Mouse (Mus musculus) lung, embryonic 14.5 days (tissue): ENCODE measurements around the gene Fgfr2. TPM values are rescaled to one million over a fixed set of nuclear protein-coding genes. Genes with fewer than 3 reads are reported as not detected.

Experiments used
- ATAC-seq: fragments of 200-750 bp; cut with Nextera tagmentation; 2 replicates; pipeline ENCODE4 v1.8.0; 2017; ENCODE audit warnings: mild to moderate bottlenecking, moderate TSS enrichment, moderate library complexity; ENCODE audit not compliant: insufficient read depth
- DNase-seq: peaks from one replicate; pipeline ENCODE4 v3.0.0-alpha.2; 2015
- H3K27ac ChIP-seq: fragments of 300-500 bp; sonication (generic); 2 replicates; pipeline ENCODE4 v1.5.1; 2014; ENCODE audit warnings: low read depth, mild to moderate bottlenecking, moderate library complexity
- H3K27me3 ChIP-seq: fragments of 300-500 bp; sonication (generic); 2 replicates; pipeline ENCODE4 v1.6.1; 2014; ENCODE audit warnings: low read length, control low read depth; ENCODE audit not compliant: insufficient read depth
- H3K36me3 ChIP-seq: fragments of 300-500 bp; sonication (generic); 2 replicates; pipeline ENCODE4 v1.6.1; 2014; ENCODE audit warnings: control low read depth; ENCODE audit not compliant: insufficient read depth
- H3K4me1 ChIP-seq: fragments of 300-500 bp; sonication (generic); 2 replicates; pipeline ENCODE4 v1.6.1; 2014; ENCODE audit warnings: antibody characterized with exemption, control low read depth; ENCODE audit not compliant: insufficient read depth
- H3K4me2 ChIP-seq: fragments of 300-500 bp; sonication (generic); 2 replicates; pipeline ENCODE4 v1.6.1; 2014; ENCODE audit warnings: mild to moderate bottlenecking
- H3K4me3 ChIP-seq: fragments of 300-500 bp; sonication (generic); 2 replicates; pipeline ENCODE4 v1.5.1; 2014; ENCODE audit warnings: low read depth, low read length
- H3K9ac ChIP-seq: fragments of 300-500 bp; sonication (generic); 2 replicates; pipeline ENCODE4 v1.6.1; 2014
- H3K9me3 ChIP-seq: fragments of 300-500 bp; sonication (generic); 2 replicates; pipeline ENCODE4 v1.6.1; 2016; ENCODE audit warnings: low read depth, low read length, control low read depth
- CTCF ChIP-seq: IDR thresholded peaks from 2 replicates; pipeline ENCODE4 v1.5.1; 2016; ENCODE audit warnings: antibody characterized with exemption, low read depth
- WGBS: fragments of 180-500 bp; shearing (Covaris S2); extraction: QIAGEN DNeasy Blood & Tissue Kit; methylation state at CpG from one replicate; pipeline ENCODE4 v1.1.7; 2014; 5-methylcytosine and 5-hydroxymethylcytosine counted together
- polyA plus RNA-seq: library from polyadenylated mRNA; unstranded; fragments of >200 nt; fragmentation: Nextera tagmentation; extraction: Ambion mirVana; gene quantifications from 2 replicates; pipeline ENCODE4 v1.2.1, GENCODE M21; 2014

Gene Fgfr2
- polyA plus RNA-seq, 1 experiment from 2014 or later: 179 TPM

DNA sequence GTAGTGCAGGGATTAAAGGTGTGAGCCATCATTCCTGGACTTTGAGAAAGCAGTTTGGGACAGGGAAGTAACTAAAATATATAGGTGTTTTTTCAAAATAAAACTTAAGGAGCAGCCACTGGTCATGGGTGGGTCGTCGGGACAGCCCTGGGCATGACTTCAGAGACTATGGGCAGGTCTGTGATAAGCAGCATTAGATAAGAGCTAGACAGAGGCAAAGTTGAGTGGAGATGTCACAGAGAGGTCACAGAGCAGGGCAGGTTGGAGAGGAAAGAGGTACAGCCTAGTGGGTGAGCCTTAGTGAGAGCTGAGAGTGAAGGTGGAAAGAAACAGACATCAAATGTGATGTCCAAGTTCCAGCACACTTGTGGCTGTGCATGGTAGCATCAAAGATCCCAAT is 2086.1 kb downstream of the Fgfr2 start:
- no peak for DNase-seq
- WGBS: 32% methylated on average over 2 of the region's 2 CpGs
- no peaks in the 10 kb centered on the region for H3K9me3 ChIP-seq
- ATAC-seq: no peak
- no peak overlapping the region for H3K4me3 ChIP-seq
- H3K4me1 ChIP-seq: no peaks in the 10 kb centered on the region
- no peak for TF ChIP-seq CTCF
- H3K4me2 ChIP-seq: no peak overlapping the region
- H3K36me3 ChIP-seq: no peaks in the 10 kb centered on the region
- H3K9ac ChIP-seq: no peak overlapping the region
- H3K27ac ChIP-seq: no peak overlapping the region
- no peaks in the 10 kb centered on the region for H3K27me3 ChIP-seq

DNA sequence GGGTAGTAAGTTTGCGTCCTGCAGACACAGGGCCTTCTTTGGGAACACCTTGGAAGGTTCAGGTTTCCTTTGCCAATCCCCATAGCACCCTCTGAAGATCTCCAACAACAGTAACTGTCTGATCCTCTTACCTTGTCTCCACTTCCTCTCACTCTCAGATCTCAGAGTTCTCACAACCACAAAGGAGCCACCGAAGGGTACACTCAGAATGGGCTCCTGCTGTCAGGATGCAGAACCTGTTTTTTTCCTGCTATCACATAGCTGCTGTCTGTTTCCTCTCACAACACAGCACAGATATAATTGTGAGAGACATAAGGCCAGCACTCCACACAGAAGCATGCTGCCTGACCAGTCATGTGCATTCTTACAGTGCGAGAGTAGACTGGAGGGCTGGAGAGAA is 2086.8 kb downstream of the Fgfr2 start:
- Histone ChIP-seq H3K27me3 (no peaks in the 10 kb centered on the region), H3K9ac (no peak overlapping the region), H3K4me3 (no peak overlapping the region), H3K4me1 (no peaks in the 10 kb centered on the region), H3K4me2 (no peak overlapping the region), H3K27ac (no peak overlapping the region), H3K36me3 (no peaks in the 10 kb centered on the region), H3K9me3 (no peaks in the 10 kb centered on the region)
- ATAC-seq (no peak), DNase-seq (no peak)
- TF ChIP-seq CTCF: no peak
- WGBS: 79% methylated on average over 3 of the region's 3 CpGs

DNA sequence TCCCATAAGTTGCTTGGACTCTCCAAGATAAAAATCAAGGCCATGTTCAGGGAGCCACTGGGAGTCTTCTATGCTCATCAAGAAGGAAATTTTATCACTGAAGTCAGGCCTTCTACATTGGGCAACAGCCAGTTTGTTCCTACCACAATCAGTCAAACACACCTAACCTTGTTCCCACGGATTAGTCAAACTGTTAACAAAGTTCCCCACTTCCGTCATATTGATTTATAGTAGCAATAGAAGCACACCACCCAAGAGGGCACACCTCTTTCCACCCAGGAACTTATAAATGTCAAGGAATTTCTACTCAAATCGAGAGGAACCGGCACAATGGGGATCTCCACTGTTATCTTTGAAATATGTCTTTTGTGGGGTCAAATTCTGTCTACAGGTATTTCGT is 2091.4 kb downstream of the Fgfr2 start, which contains the start of gene Dmbt1:
Gene Dmbt1, plus strand, starts transcription at position 299 of the 400 bp plus-strand sequence.
- Histone ChIP-seq H3K4me2 (no peak within 1 kb of the TSS), H3K27me3 (no peaks in the 10 kb centered on the region), H3K36me3 (no peaks in the 10 kb centered on the region), H3K4me3 (no peak within 1 kb of the TSS), H3K9me3 (no peaks in the 10 kb centered on the region), H3K9ac (no peak within 1 kb of the TSS), H3K27ac (no peak within 1 kb of the TSS), H3K4me1 (no peaks in the 10 kb centered on the region)
- TF ChIP-seq CTCF: no peak
- 60% methylated on average over 5 of the region's 5 CpGs for WGBS
- no peak for DNase-seq
- no peak for ATAC-seq

DNA sequence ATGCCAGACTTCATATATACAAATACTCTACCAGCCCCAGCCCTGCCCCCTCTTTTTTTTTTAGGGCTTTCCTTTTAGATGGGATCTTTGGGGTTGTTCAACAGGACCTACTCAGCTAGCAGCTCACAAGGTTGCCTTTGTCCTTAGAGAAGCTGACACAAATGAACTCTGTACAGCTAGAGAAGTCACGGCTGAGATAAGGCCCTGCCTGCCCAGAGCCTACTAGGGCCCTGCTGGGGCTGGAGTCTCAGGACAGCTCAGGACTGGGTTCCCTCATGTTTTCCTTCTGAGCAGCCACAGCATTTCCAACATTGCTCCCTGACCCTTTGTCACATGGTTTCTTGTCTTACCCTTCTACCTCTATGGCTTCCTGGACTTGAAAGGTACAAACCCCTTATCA is 2095.6 kb downstream of the Fgfr2 start:
- no peak for TF ChIP-seq CTCF
- Histone ChIP-seq H3K4me3 (no peak overlapping the region), H3K4me2 (no peak overlapping the region), H3K9me3 (no peaks in the 10 kb centered on the region), H3K27me3 (no peaks in the 10 kb centered on the region), H3K9ac (no peak overlapping the region), H3K4me1 (no peaks in the 10 kb centered on the region), H3K36me3 (no peaks in the 10 kb centered on the region), H3K27ac (no peak overlapping the region)
- WGBS: 59% methylated on average over 1 of the region's 1 CpGs
- ATAC-seq: no peak
- DNase-seq: no peak

DNA sequence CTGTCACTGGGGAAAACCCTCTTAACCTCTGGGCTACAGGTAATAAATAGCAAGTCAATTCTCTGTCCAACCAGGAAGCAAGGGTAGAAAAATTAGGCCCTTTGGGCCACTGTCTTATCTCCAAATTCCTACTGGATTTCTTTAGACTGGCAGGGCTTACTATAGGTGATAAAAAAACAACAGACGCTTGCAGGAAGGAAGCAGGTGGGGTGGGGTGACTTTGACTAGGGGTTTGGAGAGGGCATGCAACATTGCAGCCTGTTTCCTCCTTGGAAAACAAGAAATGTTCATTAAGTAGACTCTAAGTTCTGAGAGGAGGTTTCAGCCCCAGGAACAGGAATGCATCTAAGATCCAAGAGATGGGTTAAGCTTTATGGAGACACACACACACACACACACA is 2098.3 kb downstream of the Fgfr2 start:
- no peak overlapping the region for H3K4me2 ChIP-seq
- no peak for ATAC-seq
- H3K27ac ChIP-seq: no peak overlapping the region
- no peaks in the 10 kb centered on the region for H3K9me3 ChIP-seq
- H3K9ac ChIP-seq: no peak overlapping the region
- H3K27me3 ChIP-seq: no peaks in the 10 kb centered on the region
- no peak overlapping the region for H3K4me3 ChIP-seq
- no peak for DNase-seq
- H3K36me3 ChIP-seq: no peaks in the 10 kb centered on the region
- H3K4me1 ChIP-seq: no peaks in the 10 kb centered on the region
- 42% methylated on average over 1 of the region's 1 CpGs for WGBS
- TF ChIP-seq CTCF: no peak

DNA sequence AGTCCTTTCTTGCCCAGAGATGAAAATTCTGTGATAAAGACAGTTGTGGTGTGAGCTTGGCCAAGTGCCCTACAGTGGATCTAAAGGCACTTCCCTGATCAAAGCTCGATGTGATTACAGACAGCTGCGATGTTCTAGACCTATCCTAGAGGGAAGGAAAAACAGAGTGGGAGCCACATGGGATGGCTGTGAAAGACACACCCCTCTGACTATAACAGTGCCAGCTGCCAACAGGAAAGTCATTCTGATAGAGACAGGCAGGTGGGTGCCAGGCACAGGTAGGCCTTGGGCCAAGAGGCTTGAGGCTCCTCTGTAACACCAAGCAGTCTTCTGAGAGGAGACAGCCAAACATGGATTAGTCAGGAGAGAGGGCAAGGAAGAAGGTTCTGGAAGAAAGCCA is 2104.0 kb downstream of the Fgfr2 start:
- no peak for ATAC-seq
- H3K27me3 ChIP-seq: no peaks in the 10 kb centered on the region
- no peaks in the 10 kb centered on the region for H3K36me3 ChIP-seq
- no peak overlapping the region for H3K27ac ChIP-seq
- H3K9ac ChIP-seq: no peak overlapping the region
- no peak for DNase-seq
- TF ChIP-seq CTCF: no peak
- no peaks in the 10 kb centered on the region; the same call in 1 of the 2 replicates for H3K9me3 ChIP-seq
- H3K4me2 ChIP-seq: no peak overlapping the region
- no peaks in the 10 kb centered on the region for H3K4me1 ChIP-seq
- WGBS: 80% methylated on average over 2 of the region's 2 CpGs
- no peak overlapping the region for H3K4me3 ChIP-seq

DNA sequence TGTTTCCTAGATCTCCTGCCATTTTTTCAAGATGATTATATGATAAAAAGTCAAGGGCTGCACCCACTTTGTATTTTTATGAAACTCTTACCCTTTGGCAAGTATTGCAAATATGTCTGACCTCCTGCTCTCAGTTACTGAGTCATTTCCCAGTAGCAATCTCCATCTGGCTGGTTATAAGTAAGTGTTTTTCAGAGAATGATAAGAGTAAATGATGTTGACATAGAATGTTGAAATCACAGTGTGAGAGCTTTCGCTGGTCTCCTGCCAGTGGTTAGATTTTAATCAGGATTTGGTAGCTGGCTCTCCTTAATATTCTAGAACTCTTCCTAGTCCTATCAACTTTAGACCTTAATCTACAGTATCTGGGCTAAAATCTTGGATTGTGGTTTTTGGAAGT is 2111.2 kb downstream of the Fgfr2 start:
- H3K9me3 ChIP-seq: no peaks in the 10 kb centered on the region; the same call in 1 of the 2 replicates
- TF ChIP-seq CTCF: no peak
- H3K27me3 ChIP-seq: no peaks in the 10 kb centered on the region
- 54% methylated on average over 1 of the region's 1 CpGs for WGBS
- H3K4me2 ChIP-seq: no peak overlapping the region
- no peak overlapping the region for H3K4me3 ChIP-seq
- ATAC-seq (no peak), DNase-seq (peak; percentile 27)
- no peak overlapping the region for H3K27ac ChIP-seq
- no peaks in the 10 kb centered on the region for H3K4me1 ChIP-seq
- H3K36me3 ChIP-seq: no peaks in the 10 kb centered on the region
- no peak overlapping the region for H3K9ac ChIP-seq

DNA sequence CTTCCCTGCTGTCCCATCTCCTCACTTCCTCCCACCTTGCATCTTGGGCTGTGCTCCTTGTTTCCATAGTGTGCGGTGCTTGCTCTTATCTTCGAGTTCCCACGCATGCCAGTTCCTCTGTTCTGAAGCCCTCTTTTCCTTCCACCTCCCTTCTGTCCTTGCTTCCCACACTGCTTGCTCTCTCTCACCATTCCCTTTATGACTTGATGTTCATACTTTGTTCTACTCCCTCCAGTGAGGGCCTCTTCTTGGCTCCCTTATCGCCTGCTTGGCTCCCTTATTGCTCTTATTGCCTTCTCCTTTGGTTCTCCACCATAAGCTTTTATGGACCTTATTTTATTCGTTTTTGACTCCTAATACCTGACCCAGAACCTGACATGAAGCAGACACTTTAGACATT is 2114.0 kb downstream of the Fgfr2 start:
- Histone ChIP-seq H3K9ac (no peak overlapping the region), H3K36me3 (no peaks in the 10 kb centered on the region), H3K27me3 (no peaks in the 10 kb centered on the region), H3K27ac (no peak overlapping the region), H3K9me3 (peaks cover 7% of the 10 kb centered on the region), H3K4me1 (no peaks in the 10 kb centered on the region), H3K4me3 (no peak overlapping the region), H3K4me2 (no peak overlapping the region)
- no peak for TF ChIP-seq CTCF
- ATAC-seq: no peak
- DNase-seq: no peak
- 71% methylated on average over 5 of the region's 5 CpGs for WGBS
